Mouse (Mus musculus): ENCODE data around the gene Smc6.

DNA sequence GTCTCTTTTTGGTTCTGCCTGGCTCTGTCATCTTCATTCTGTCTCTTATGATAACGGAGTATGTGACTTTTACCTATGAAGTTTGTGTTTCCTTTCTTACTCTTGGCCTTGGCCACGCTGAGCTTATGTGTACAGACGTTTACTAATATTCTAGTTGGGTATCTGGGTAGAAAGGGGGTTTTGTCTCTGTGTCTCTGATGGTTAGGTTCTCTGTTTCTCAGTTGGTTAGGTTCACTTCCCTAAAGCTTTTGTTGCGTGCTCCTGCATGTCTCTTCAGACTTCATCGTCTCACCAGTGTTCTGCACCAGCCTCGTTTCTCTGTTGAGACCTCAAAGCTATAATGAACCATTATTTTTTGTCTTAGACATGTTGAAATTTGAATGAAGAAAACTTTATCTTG, 11.5 kb downstream of the Smc6 start:
- no peak for TF ChIP-seq TAL1 (IDR thresholded peaks at IDR 0.05; ENCODE audit: low read length)
- no peak for TF ChIP-seq GATA1 (IDR thresholded peaks at IDR 0.05; ENCODE audit: low read length)

Measured in erythroblast, embryonic 14.5 days (primary cell).